Mouse (Mus musculus) left cerebral cortex, adult 6 months (tissue): ENCODE results near the gene Nop58. TPM values are rescaled to one million over a fixed set of nuclear protein-coding genes. Genes with fewer than 3 reads are reported as not detected.

Experiments
- long read RNA-seq, 2 experiments: library from polyadenylated mRNA; unstranded; transcript quantifications; one replicate each; pipeline ENCODE4 v2.0.0; 2019 to 2020
- polyA plus RNA-seq: library from polyadenylated mRNA; unstranded; fragments of <200 nt; fragmentation: Nextera tagmentation; gene quantifications from 2 replicates; pipeline ENCODE4 v1.2.3, GENCODE M21; 2021

The Nop58 gene
- polyA plus RNA-seq: 39.1 and 48.5 TPM in 2 replicates
- long read RNA-seq, experiment 1, full-length matches to known transcripts: 14 of 89 reads
- long read RNA-seq, experiment 1, partial matches to known transcripts: 54 of 89 reads
- long read RNA-seq, experiment 1, other reads (novel, unspliced or antisense): 21 of 89 reads
- long read RNA-seq, experiment 2, partial matches to known transcripts: 45 of 49 reads
- long read RNA-seq, experiment 2, other reads (novel, unspliced or antisense): 4 of 49 reads

DNA sequence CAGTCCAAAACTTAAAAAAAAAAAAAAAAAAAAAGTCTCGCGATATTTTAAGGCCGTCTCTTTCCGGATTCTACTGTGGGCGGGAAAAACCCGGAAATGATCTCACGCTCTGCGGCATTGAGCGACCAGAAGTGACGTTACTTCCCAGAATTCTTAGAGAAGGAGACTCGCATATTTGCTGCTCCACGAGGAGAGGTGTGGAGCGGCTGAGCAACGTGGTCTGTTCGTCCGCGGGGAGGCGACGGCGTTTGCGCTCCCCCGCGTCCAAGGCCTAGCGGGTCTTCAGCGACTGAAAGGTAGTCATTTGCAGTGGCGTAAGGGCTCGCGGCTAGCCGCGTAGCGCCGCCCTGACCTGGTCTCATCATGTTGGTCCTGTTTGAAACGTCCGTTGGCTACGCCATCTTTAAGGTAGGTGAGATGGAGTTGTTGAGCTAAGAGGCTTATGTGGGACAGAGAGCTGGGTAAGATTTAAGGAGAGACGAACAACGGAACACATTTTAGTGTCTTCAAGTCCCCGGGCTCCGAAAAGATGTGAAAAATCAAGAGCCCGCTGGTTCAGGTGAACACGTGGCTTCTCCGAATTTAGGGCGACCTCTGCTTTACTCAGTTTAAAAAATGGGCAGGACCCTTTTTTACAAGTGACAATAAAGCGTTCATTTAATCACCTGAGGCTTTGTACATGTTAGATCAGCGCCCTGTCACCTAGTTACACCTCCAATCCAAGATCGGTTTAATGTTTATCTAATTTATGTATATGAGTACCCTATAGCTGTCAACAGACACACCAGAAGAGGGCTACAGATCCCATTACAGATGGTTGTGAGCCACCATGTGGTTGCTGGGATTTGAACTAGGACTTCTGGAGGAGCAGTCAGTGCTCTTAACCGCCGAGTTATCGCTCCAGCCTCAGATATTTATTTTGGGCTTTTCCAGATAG lies at the start of gene Nop58:
Nop58 (plus strand) TSS at position 153 of the 937 bp plus-strand sequence.

DNA sequence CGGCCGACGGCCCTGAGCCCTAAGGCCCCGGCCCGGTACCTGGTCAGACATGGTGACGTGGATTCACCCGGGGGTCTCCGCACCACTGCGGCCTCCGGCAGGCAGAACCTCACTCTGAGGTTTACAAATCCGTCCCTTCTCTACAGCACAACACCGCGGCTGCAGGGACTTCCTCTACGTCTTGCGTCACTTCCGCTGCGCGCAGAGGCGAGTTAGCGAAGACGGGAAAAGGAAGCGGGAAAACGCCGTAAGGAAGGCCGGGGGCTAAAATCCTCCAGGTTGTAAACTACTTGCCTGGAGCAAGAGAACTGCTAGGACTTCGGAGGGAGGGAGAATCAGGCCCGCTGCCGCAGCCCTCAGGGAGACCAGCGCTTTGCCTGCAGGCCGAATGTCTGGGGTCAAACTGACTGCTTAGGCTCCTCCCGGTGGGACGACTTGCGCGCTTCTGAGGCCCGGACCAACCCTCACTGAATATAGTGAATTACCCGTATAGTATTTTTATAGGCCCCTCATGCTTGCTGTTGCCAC lies 14.1 kb upstream of the Nop58 start, which contains the start of gene Sumo1:
Sumo1 (minus strand) TSS at position 194 of the 528 bp plus-strand sequence.

DNA sequence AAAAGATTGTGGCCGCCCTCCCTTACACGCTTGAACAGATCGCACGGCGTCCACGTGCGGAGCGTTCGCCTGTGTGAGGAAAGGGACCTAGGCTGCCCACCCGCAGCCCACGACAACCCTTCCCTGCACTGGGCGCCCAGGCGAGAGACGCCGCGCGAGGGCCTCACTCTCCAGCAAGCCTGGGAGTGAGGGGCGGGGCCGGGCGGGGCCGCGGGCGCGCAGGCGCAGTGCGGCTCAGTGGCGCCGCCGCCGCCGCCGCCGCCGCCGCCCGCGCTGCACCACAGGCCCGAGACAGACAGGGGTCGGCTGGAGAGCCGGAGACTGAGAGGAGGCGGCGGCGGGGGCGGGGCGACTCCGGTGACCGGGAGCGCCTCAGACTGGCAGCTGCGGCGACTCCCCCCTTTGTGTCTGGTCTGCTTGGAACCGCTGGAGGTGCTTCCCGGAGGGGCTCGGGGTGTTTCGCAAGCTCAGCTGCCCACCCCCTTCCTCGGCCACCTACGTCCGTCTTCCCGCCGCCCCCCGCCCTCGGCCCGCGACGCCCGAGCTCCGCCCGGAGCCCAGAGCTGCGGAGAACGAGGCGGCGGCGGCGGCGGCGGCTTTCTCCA lies 78.5 kb downstream of the Nop58 start, which contains the start of gene Bmpr2:
Bmpr2 (plus strand) TSS at position 237 of the 605 bp plus-strand sequence.

Other genes starting within 250 kb of the Nop58 start
- 0.78 and 2.3 TPM in 2 replicates for gene Fzd7, start 202.5 kb upstream of the Nop58 start, polyA plus RNA-seq
- gene Gm973, start 168.7 kb upstream of the Nop58 start, polyA plus RNA-seq: 7.7 and 10.3 TPM in 2 replicates
- 263 and 315 TPM in 2 replicates for gene Sumo1, start 14.1 kb upstream of the Nop58 start, polyA plus RNA-seq
- gene Bmpr2, start 78.4 kb downstream of the Nop58 start, polyA plus RNA-seq: 6.2 and 10.2 TPM in 2 replicates
- gene Fam117b, start 228.0 kb downstream of the Nop58 start, polyA plus RNA-seq: 7.6 and 8.6 TPM in 2 replicates